Mouse (Mus musculus) erythroid progenitor cell, adult 5-6 weeks (primary cell): ENCODE results near the gene Emilin3. TPM values are rescaled to one million over a fixed set of nuclear protein-coding genes. Genes with fewer than 3 reads are reported as not detected.

Source experiments
- ATAC-seq: replicated peaks from 2 replicates; pipeline ENCODE4 v1.8.0; 2016; ENCODE audit warnings: moderate number of reproducible peaks, mild to moderate bottlenecking, moderate TSS enrichment, inconsistent platforms; ENCODE audit not compliant: poor library complexity, low FRiP score, severe bottlenecking
- total RNA-seq, 2 experiments: library from RNA; stranded (forward) in 1 of 2; stranded (reverse) in 1 of 2; fragments of 150-400 nt in 1 of 2; fragments of 186-747, 209-891 nt in 1 of 2; gene quantifications; 2 replicates each; pipeline versions ENCODE4 v1.2.3 to v1.2.4; 2015 to 2017; ENCODE audit warnings: low replicate concordance in 2 of 2

The Emilin3 gene
- total RNA-seq, 2 experiments from 2014 or later = not detected

DNA sequence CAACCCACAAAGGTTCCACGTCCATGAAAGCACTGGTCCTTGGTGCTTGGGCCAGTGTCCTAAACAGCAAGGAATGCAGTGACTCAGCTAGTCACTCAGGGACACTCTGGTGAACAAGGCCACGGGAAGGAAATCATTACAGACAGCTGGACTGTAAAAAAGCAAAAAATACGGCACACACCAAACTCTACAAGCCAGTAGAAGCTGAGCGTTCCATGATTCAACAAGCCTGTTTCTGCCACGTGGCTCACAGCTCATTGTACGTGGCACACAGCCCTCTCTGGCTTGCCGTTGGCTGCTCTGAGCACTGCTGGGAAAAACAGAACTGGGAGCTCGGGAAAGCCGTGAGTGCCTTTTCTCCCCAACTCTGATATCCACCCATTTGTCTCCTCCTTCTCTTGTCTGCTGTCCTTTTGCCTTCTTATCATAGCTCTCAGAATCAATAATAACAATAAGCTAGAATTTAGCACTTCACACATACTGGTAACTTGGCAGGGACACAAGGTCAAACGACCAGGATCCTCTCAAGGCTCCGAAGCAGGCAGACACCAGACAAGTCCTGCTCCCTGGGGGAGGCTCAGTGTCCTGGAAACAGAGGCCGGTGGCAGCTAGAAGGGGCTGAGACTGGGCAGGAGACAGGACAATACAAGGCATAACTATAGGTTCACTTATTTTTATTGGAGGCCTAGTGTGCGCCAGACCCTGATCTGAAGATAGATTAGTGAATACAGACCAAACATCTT is 31.5 kb downstream of the Emilin3 start, which contains the start of gene Lpin3:
Gene Lpin3, plus strand, starts transcription at position 218 of the 743 bp plus-strand sequence.
- ATAC-seq = no peak

DNA sequence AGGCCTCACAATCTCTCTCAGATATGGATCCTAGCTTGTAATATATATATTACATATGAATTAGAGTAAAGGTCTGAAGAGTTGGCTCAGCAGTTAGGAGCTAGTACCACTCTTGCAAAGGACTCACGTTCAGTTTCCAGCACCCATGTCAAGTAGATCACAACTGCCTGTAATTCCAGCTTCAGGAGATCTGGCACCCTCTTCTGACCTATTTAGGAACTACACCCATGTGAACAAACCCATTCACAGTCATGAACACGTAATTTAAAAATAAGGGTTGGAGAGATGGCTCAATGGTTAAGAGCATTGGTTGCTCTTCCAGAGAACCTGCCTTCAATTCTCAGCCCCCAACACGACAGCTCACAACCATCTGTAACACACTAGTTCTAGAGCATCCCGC is 36.0 kb downstream of the Emilin3 start:
- no peak for ATAC-seq

DNA sequence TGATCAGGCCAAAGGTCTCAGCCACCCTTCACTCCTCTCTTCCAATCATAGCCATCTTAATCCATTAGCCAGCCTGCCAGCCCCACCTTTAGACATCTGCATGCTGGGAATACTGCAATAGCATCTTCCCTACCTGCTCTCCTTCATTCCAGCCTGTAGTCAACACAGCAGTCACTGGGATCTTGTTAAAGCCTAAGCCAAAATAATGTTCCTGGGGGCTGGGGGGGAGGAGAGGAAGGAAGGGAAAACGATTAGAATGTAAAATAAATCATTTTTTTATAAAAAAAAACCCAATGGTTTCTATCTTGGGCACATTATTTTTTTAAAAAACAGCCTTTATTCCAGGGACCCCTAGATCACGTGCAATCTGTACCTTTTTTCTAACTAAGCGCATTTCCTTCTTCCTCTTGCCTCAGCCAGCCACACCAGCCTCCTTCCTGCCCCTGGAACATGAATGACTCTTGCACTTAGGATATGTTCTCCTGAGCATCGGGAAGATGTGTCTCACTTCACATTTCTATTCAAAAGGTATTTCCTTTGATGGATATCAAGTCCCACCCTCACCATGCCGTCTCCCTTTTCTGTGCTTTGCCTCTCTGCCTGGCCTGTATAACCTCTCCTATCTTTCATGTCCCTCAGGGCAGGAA is 37.8 kb downstream of the Emilin3 start:
- no peak for ATAC-seq

DNA sequence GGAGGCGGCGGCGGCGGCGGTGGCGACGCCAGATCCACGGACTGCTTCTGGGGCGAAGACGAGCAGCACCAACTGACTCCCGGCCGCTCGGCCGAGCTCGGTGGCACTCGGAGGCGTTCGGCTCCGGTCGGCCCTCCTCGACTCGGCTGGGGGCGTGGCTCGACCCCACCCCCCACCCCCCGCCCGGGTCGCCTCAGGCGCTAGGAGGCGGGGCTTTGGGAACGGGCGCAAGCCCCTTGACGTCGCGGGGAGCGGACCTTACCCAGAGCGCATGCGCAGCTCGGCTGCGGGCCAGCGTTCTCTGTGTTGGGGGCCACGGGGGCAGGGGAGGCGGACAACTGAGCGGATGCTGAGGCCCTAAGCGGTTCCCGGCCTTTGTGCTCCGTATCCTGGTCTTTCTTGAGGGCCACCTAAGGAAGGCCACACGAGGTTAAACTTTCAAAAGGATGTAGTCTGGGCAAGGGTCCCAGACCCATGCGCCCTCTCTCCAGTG is 39.2 kb downstream of the Emilin3 start, which contains the start of gene Zhx3:
Gene Zhx3, minus strand, starts transcription at position 109 of the 493 bp plus-strand sequence.
- peak; percentile 71 for ATAC-seq

DNA sequence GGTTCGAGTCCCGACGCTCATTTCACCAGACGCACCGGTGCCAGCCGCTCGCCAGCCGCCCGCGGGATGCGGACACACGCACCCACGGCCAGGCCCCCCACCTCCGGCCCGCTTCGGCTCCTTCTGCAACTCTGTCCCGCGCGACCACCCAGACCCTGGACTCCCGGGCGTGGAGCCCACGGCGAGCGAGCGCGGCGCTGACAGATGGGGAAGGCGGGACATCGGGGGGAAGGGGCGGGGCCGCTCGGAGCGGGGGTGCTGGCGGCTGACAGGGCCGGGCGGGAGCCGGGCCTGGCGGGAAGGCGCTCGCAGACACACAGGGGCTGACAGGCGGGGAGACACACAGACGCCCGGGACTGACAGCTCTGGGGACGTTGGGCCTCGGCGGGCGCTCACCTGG is 39.7 kb downstream of the Emilin3 start:
- ATAC-seq = peak; percentile 90

GRCm38 (mm10) chr2:160871310-160871709 is 40.8 kb downstream of the Emilin3 start:
- ATAC-seq = no peak

DNA sequence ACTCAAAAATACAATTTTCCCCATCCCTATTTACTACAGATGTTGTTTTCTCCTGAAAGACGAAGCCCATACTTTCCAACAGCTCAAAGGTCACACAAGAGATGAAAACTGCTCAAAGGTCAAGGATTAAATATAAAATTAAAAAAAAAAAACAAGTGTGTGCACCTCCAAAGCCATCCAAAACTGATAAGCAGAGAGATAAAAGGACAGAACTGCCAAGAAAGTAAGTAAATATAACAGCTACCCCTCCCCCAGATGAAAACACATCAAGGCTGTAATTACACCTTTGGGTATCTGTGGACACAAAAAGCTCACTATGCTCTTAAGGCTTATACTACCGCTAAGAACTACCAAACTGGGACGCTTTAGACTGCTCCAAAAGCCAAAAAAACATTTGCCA is 42.7 kb downstream of the Emilin3 start:
- ATAC-seq = no peak

DNA sequence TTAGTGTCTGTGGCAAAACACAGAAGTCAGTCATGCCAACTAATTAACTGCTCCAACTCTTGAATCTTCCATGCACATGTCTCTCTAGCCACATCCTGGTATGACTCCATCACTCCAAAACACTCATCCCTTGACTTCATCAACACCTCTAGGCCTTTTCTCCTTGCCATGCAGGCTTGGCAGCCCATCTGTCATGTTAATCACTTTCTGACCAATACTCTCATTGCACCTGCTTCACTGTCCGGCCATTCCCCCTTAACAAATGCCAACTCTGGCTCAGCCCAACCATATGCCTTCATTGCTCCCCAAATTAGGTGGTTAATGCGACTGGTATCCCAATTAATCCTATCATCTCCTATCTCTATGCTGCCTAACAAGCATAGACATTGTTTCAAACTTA is 46.9 kb downstream of the Emilin3 start:
- no peak for ATAC-seq

DNA sequence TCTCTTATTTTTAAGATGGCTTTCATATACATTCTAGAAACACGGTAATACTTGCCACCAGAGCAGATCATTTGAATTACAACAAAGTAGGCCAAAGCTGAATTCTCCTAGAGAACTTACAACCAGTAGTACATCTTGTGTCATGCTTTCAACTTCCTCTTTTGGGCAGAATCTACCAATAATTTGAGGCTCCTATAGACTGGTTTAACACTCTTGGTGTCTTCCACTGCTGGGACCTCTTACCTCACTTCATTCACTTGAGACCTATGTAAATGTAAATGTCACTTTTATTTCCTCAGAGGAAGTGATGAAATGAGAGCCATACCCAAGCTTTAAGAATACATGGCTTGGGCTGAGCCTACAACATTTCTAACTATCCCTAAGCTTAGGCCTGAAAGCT is 48.0 kb downstream of the Emilin3 start:
- ATAC-seq = no peak

- ATAC-seq = no peak
Observed at GRCm38 (mm10) chr2:160860363-160860762, 51.8 kb downstream of the Emilin3 start.

Other genes with a start within 250 kb of the Emilin3 start
- 2.2 and 7.5 TPM in 2 replicates for gene Plcg1, start 181.0 kb downstream of the Emilin3 start, total RNA-seq (2015; ENCODE audit: low replicate concordance)
- gene Plcg1, start 181.0 kb downstream of the Emilin3 start, total RNA-seq (2017; ENCODE audit: low replicate concordance) = 3.0 and 11.6 TPM in 2 replicates
- 2.1 and 5.8 TPM in 2 replicates for gene Zhx3, start 39.3 kb downstream of the Emilin3 start, total RNA-seq (2015; ENCODE audit: low replicate concordance)
- 2.1 and 7.3 TPM in 2 replicates for gene Zhx3, start 39.3 kb downstream of the Emilin3 start, total RNA-seq (2017; ENCODE audit: low replicate concordance)
- gene Lpin3, start 31.7 kb downstream of the Emilin3 start, total RNA-seq (2015; ENCODE audit: low replicate concordance) = not detected in 2 replicates
- gene Lpin3, start 31.7 kb downstream of the Emilin3 start, total RNA-seq (2017; ENCODE audit: low replicate concordance) = not detected in 2 replicates
- 33.5 and 45.8 TPM in 2 replicates for gene Chd6, start 196.7 kb upstream of the Emilin3 start, total RNA-seq (2015; ENCODE audit: low replicate concordance)
- gene Chd6, start 196.7 kb upstream of the Emilin3 start, total RNA-seq (2017; ENCODE audit: low replicate concordance) = 30.5 and 33.4 TPM in 2 replicates